Mouse (Mus musculus) megakaryocyte-erythroid progenitor cell, adult 5 weeks (primary cell): ENCODE data around the gene Trp53bp2. TPM values are rescaled to one million over a fixed set of nuclear protein-coding genes. Genes with fewer than 3 reads are reported as not detected.

Source experiments
- polyA plus RNA-seq: library from polyadenylated mRNA; stranded (reverse); fragments of >175 nt; gene quantifications from 2 replicates; pipeline ENCODE4 v1.2.3, GENCODE M21; 2012

The Trp53bp2 gene
- 23.9 and 37.3 TPM in 2 replicates for polyA plus RNA-seq

GRCm38 (mm10) chr1:182408684-182409327 is at the start of gene Trp53bp2:
Gene Trp53bp2, plus strand, starts transcription at chr1:182409172.

Other genes starting within 250 kb of the Trp53bp2 start
- not detected in 2 replicates for gene Vmn1r1, start 244.7 kb upstream of the Trp53bp2 start, polyA plus RNA-seq
- gene Degs1, start 126.4 kb upstream of the Trp53bp2 start, polyA plus RNA-seq = 21.7 and 26.3 TPM in 2 replicates
- gene Fbxo28, start 67.5 kb upstream of the Trp53bp2 start, polyA plus RNA-seq = 16.8 and 28.2 TPM in 2 replicates
- 5.7 and 8.9 TPM in 2 replicates for gene Capn2, start 108.4 kb downstream of the Trp53bp2 start, polyA plus RNA-seq
- gene Capn8, start 155.8 kb downstream of the Trp53bp2 start, polyA plus RNA-seq = not detected in 2 replicates